Mouse (Mus musculus) kidney, postnatal 0 days (tissue): ENCODE results near the gene Tmprss11e. TPM values are rescaled to one million over a fixed set of nuclear protein-coding genes. Genes with fewer than 3 reads are reported as not detected.

Source experiments
- ATAC-seq: fragments of 200-750 bp; cut with Nextera tagmentation; replicated peaks from 2 replicates; pipeline ENCODE4 v1.8.0; 2017; ENCODE audit warnings: low read depth, moderate number of reproducible peaks, moderate TSS enrichment, moderate library complexity; ENCODE audit not compliant: low FRiP score
- DNase-seq: peaks from one replicate; pipeline ENCODE4 v3.0.0-alpha.2; 2016; ENCODE audit warnings: low spot score
- H3K27ac ChIP-seq: fragments of 300-500 bp; sonication (generic); 2 replicates; pipeline ENCODE4 v1.5.1; 2014; ENCODE audit warnings: mild to moderate bottlenecking
- H3K27me3 ChIP-seq: fragments of 300-500 bp; sonication (generic); 2 replicates; pipeline ENCODE4 v1.6.1; 2014; ENCODE audit warnings: low read length, mixed read lengths; ENCODE audit not compliant: insufficient read depth
- H3K36me3 ChIP-seq: fragments of 300-500 bp; sonication (generic); 2 replicates; pipeline ENCODE4 v1.6.1; 2014; ENCODE audit warnings: low read length, mixed read lengths; ENCODE audit not compliant: insufficient read depth
- H3K4me1 ChIP-seq: fragments of 300-500 bp; sonication (generic); replicated peaks from 2 replicates; pipeline ENCODE4 v1.6.1; 2014; ENCODE audit warnings: antibody characterized with exemption, low read length, mixed read lengths; ENCODE audit not compliant: insufficient read depth
- H3K4me2 ChIP-seq: fragments of 300-500 bp; sonication (generic); 2 replicates; pipeline ENCODE4 v1.6.1; 2014; ENCODE audit warnings: mild to moderate bottlenecking, low read length, moderate library complexity, mixed read lengths
- H3K4me3 ChIP-seq: fragments of 300-500 bp; sonication (generic); replicated peaks from 2 replicates; pipeline ENCODE4 v1.5.1; 2014; ENCODE audit warnings: low read depth, low read length
- H3K9ac ChIP-seq: fragments of 300-500 bp; sonication (generic); 2 replicates; pipeline ENCODE4 v1.6.1; 2014; ENCODE audit warnings: low read depth, low read length
- H3K9me3 ChIP-seq: fragments of 300-500 bp; sonication (generic); replicated peaks from 2 replicates; pipeline ENCODE4 v1.6.1; 2016; ENCODE audit warnings: low read length, inconsistent platforms, mixed read lengths
- CTCF ChIP-seq: IDR thresholded peaks from 2 replicates; pipeline ENCODE4 v1.5.1; 2016; ENCODE audit warnings: antibody characterized with exemption, low read depth, mild to moderate bottlenecking, moderate library complexity
- WGBS: fragments of 180-500 bp; shearing (Covaris S2); extraction: QIAGEN DNeasy Blood & Tissue Kit; methylation state at CpG from one replicate; pipeline ENCODE4 v1.1.7; 2014; 5-methylcytosine and 5-hydroxymethylcytosine counted together
- polyA plus RNA-seq: library from polyadenylated mRNA; unstranded; fragments of >200 nt; fragmentation: Nextera tagmentation; extraction: Ambion mirVana; gene quantifications from 2 replicates; pipeline ENCODE4 v1.2.1, GENCODE M21; 2015

Tmprss11e gene
- polyA plus RNA-seq, 1 experiment from 2014 or later: not detected

GRCm38 (mm10) chr5:86684667-86685066 is 60.9 kb downstream of the Tmprss11e start:
- Histone ChIP-seq H3K36me3 (no peaks in the 10 kb centered on the region), H3K4me1 (no peaks in the 10 kb centered on the region), H3K4me2 (no peak overlapping the region), H3K4me3 (no peak overlapping the region), H3K27ac (no peak overlapping the region), H3K9me3 (no peaks in the 10 kb centered on the region), H3K9ac (no peak overlapping the region), H3K27me3 (no peaks in the 10 kb centered on the region)
- no peak for ATAC-seq
- DNase-seq: peak; percentile 61
- 58% methylated on average over 4 of the region's 4 CpGs for WGBS
- TF ChIP-seq CTCF: peak; percentile 74

GRCm38 (mm10) chr5:86676262-86676661 is 69.4 kb downstream of the Tmprss11e start, which contains the start of gene Tmprss11b:
Tmprss11b (minus strand) TSS chr5:86676362.
- Histone ChIP-seq H3K27ac (no peak within 1 kb of the TSS), H3K9me3 (no peaks in the 10 kb centered on the region), H3K36me3 (no peaks in the 10 kb centered on the region), H3K27me3 (no peaks in the 10 kb centered on the region), H3K4me2 (no peak within 1 kb of the TSS), H3K4me1 (no peaks in the 10 kb centered on the region), H3K9ac (no peak within 1 kb of the TSS), H3K4me3 (no peak within 1 kb of the TSS)
- no peak for DNase-seq
- TF ChIP-seq CTCF: no peak
- 69% methylated on average over 5 of the region's 5 CpGs for WGBS
- ATAC-seq: no peak

Other genes starting within 250 kb of the Tmprss11e start
- not detected in 2 replicates for gene Tmprss11g, start 227.2 kb downstream of the Tmprss11e start, polyA plus RNA-seq
- 0.03 TPM in 1 of 2 replicates, not detected in the other for gene Tmprss11f, start 113.4 kb downstream of the Tmprss11e start, polyA plus RNA-seq
- not detected in 2 replicates for gene Tmprss11b, start 69.5 kb downstream of the Tmprss11e start, polyA plus RNA-seq
- gene Ythdc1, start 58.4 kb upstream of the Tmprss11e start, polyA plus RNA-seq: 31.0 and 32.0 TPM in 2 replicates
- 7.5 and 8.1 TPM in 2 replicates for gene Ugt2b34, start 161.1 kb upstream of the Tmprss11e start, polyA plus RNA-seq
- gene Ugt2b1, start 180.7 kb upstream of the Tmprss11e start, polyA plus RNA-seq: not detected in 2 replicates